In the genomic region with DNA sequence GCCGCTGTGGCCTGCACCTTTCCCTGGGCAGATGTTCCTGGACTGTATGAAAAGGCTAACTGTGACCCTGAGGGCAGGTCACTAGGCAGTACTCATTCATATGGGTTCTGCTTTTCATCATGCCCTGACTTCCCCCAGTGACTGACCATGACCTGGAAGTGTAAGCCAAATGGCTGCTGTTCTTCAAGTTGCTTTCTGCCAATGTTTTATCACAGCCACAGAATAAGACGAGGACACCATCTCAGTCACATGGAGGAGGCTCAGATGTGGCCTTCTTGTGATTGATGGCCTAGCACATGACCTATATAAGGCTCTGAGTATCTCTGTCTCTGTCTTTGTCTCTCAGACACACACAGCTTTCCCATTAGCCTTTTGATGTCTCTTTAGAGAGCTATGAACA, we compare ENCODE assay signal across 16 mouse cellular contexts.
"Had no signal": no experiment of that assay in that cellular context is flagged by ENCODE, and none has a peak within 500 bp of the region (broad histone marks: within the 10 kb centered on the region; RNA-seq: fewer than 3 reads in every experiment).

No protein-coding gene starts in this region.

- H3K27ac ChIP-seq: neural tube, embryonic 12.5 days; neural tube, embryonic 15.5 days; stomach, embryonic 15.5 days; stomach, postnatal 0 days had no signal

- H3K4me3 ChIP-seq: neural tube, embryonic 12.5 days; neural tube, embryonic 15.5 days; stomach, embryonic 15.5 days had no signal

- H3K36me3 ChIP-seq: stomach, embryonic 15.5 days had no signal

- H3K27me3 ChIP-seq: neural tube, embryonic 12.5 days; neural tube, embryonic 15.5 days; stomach, embryonic 15.5 days had no signal

- H3K9me3 ChIP-seq: neural tube, embryonic 12.5 days; neural tube, embryonic 15.5 days; stomach, embryonic 15.5 days had no signal

- DNase-seq: retina, postnatal 1 day; right cerebral cortex, adult 18-20 months; right cerebral cortex, postnatal 14 days; right cerebral cortex, postnatal 25 days; right cerebral cortex, postnatal 4 days; spleen, adult 18-20 months; thymus, adult 18-20 months; thymus, adult 2 months; thymus, postnatal 14 days; thymus, postnatal 25 days; thymus, postnatal 36 days; thymus, postnatal 4 days had no signal

- H3K4me2 ChIP-seq: neural tube, embryonic 12.5 days; neural tube, embryonic 15.5 days; stomach, embryonic 15.5 days had no signal

- H3K9ac ChIP-seq: neural tube, embryonic 12.5 days; neural tube, embryonic 15.5 days; stomach, embryonic 15.5 days had no signal
